Mouse (Mus musculus): ENCODE data around the gene Ftl1.

DNA sequence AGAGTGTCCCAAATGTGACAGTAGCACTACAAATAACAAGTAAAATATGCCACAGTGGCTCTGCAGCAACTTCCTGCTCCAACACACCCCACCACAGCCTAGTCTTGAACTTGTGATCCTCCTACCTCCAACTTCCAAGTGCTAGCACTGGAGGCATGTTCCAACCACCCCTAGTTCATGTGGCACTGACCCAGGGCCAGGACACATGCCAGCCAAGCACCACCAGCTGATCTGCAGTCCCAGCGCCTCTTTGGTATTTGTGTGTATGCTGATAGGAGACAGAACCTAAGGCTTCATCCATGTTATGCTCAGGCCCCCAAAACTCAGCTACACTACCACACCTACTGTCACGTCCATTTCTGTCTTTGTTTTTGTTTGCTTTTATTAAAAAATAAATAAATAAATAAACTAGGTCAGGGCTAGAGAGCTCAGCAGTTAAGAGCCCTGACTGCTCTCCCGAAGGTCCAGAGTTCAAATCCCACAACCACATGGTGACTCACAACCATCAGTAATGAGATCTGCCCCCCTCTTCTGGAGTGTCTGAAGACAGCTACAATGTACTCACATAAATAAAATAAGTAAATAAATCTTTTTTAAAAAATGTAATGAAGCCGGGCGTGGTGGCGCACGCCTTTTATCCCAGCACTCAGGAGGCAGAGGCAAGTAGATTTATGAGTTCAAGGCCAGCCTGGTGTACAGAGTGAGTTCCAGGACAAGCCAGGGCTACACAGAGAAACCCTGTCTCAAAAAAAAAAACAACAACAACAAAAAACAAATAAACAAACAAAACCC lies 4.5 kb upstream of the Ftl1 start:
- TF ChIP-seq GATA1 (IDR thresholded peaks at IDR 0.05; ENCODE audit: low read length) (no peak), TAL1 (IDR thresholded peaks at IDR 0.05; ENCODE audit: low read length) (no peak)
